Mouse (Mus musculus): ENCODE data around the gene Son.

- TF ChIP-seq ZNF384 (IDR thresholded peaks at IDR 0.05; ENCODE audit: low read depth, low read length), result no peak
- TF ChIP-seq MAFK (IDR thresholded peaks at IDR 0.05; ENCODE audit: insufficient read depth, low read depth, low read length), result no peak
- no peak for TF ChIP-seq HCFC1 (IDR thresholded peaks at IDR 0.05; ENCODE audit: borderline replicate concordance, insufficient read depth, low read length)
These were observed 34.8 kb upstream of the Son start for GRCm38 (mm10) chr16:91612525-91612924.
